19 mouse cellular contexts compared by ENCODE assay signal in the genomic region with DNA sequence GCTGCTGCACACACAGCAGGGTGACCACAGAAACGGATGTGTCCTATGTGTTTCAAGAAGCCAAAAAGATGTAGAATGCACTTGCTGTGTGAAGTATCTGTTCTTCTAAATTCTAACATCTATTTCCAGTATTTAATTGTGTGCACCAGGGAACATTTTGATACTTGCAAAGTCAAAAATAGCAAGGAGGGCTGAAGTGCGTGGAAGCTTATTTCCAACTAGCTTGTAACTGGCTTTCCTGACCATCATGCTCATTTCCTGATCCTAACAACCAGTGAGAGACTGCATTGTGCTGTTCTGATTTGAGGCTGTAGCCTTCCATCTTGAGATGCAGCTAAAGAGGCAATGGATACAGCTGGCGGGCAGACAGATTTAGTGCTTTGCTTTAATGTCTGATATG.
A peak's percentile ranks its signal among the peaks of the same experiment; 100 is the strongest.
DNase-seq lines count a peak whose midpoint lies in the region; TF ChIP-seq lines count a peak whose summit lies in the region.
"Had no signal": no experiment of that assay in that cellular context is flagged by ENCODE, and none has a peak within 500 bp of the region (broad histone marks: within the 10 kb centered on the region; RNA-seq: fewer than 3 reads in every experiment).

No protein-coding gene starts in this region.

- DNase-seq in frontal cortex, adult 2 months (ENCODE audit: extremely low spot score in 1 of 2, low spot score in 1 of 2): peak; percentile 28 to 36
- no peak for DNase-seq in frontal cortex, postnatal 14 days (ENCODE audit: low spot score in 2 of 2)
- DNase-seq in left cerebral cortex, adult 9 months (ENCODE audit: low spot score in 2 of 2): peak; percentile 19 to 37
- DNase-seq in left cerebral cortex, adult 8-10 months (ENCODE audit: low spot score in 2 of 2): no peak
- no peak for DNase-seq in lung, postnatal 10 days
- no peak for DNase-seq in spleen, postnatal 14 days (ENCODE audit: low spot score in 2 of 2)
- DNase-seq: adrenal gland, postnatal 10 days; cerebellum, adult 18-20 months; cerebellum, adult 9-11 months; cerebellum, postnatal 36 days; forebrain, postnatal 0 days; gastrocnemius, postnatal 14 days; heart, adult 2 months had no signal

- no peak for TF ChIP-seq CTCF in cortical plate, adult 2 months (IDR thresholded peaks at IDR 0.05; ENCODE audit: extremely low read depth, insufficient read depth, low read length)

- H3K4me1 ChIP-seq in cortical plate, adult 2 months (ENCODE audit: control insufficient read depth, insufficient read depth, low read length): peaks cover 7% of the 10 kb centered on the region
- H3K4me1 ChIP-seq: embryonic facial prominence, embryonic 10.5 days; forebrain, embryonic 13.5 days; hindbrain, embryonic 10.5 days had no signal

- H3K4me3 ChIP-seq in cortical plate, adult 2 months (ENCODE audit: insufficient read depth, low read length): no peak overlapping the region
- H3K4me3 ChIP-seq: embryonic facial prominence, embryonic 10.5 days; forebrain, embryonic 13.5 days; heart, adult 2 months; heart, embryonic 12.5 days; hindbrain, embryonic 10.5 days had no signal

- no peak for TF ChIP-seq POLR2A in cortical plate, adult 2 months (IDR thresholded peaks at IDR 0.05; ENCODE audit: extremely low read depth, insufficient read depth, low read length)

- H3K27ac ChIP-seq in cortical plate, adult 2 months (ENCODE audit: insufficient read depth, low read length): peak overlapping the region; percentile 78; the same call in 1 of the 2 replicates
- H3K27ac ChIP-seq: embryonic facial prominence, embryonic 10.5 days; forebrain, embryonic 13.5 days; heart, adult 2 months; hindbrain, embryonic 10.5 days; hindbrain, embryonic 14.5 days had no signal

Comparison
In these comparisons a context has a peak if more than half of its experiments do, and no peak if none do; other contexts are left out.
1. DNase-seq: peak in frontal cortex, adult 2 months (2 of 2) and left cerebral cortex, adult 9 months (2 of 2); none in frontal cortex, postnatal 14 days (0 of 2), left cerebral cortex, adult 8-10 months (0 of 2), lung, postnatal 10 days (single experiment) and spleen, postnatal 14 days (0 of 2).